Mouse (Mus musculus) cerebellum, adult 2 months (tissue): ENCODE results near the gene Atp13a1.

Source experiments
- CTCF ChIP-seq: fragments of 200-500 bp; IDR thresholded peaks from 2 replicates; pipeline ENCODE4 v1.5.1; 2011; ENCODE audit warnings: low read depth, mild to moderate bottlenecking, control low read depth, low read length, moderate library complexity, borderline replicate concordance; ENCODE audit not compliant: insufficient read depth
- POLR2A ChIP-seq: fragments of 200-500 bp; IDR thresholded peaks from 2 replicates; pipeline ENCODE4 v1.6.1; 2011; ENCODE audit warnings: low read length, control low read depth, borderline replicate concordance; ENCODE audit not compliant: insufficient read depth

DNA sequence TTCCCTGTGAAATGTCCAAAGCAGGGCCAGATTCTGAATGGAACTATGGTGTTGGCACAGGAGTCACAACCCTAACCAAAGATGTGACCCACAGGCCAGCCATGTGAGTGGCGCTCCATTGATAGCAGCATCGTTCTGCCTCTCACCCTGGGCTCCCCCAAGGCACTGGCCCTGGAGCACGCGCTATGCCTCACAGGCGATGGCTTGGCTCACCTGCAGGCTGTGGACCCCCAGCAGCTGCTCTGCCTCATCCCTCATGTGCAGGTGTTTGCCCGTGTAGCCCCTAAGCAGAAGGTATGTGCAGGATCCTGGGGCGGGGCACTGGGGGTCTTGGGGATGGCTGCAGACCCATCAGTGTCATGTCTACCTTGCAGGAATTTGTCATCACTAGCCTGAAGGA, 12.4 kb downstream of the Atp13a1 start:
- TF ChIP-seq POLR2A, result no peak
- no peak for TF ChIP-seq CTCF
